ENCODE assay signal across 8 mouse cellular contexts in genomic region chr16:34413868-34414333, GRCm38 (mm10).
DNase-seq lines count a peak whose midpoint lies in the region; ATAC-seq lines count a peak whose summit lies in the region.

No protein-coding gene starts in this region.

- H3K27me3 ChIP-seq in forebrain, embryonic 10.5 days (ENCODE audit: poor library complexity, severe bottlenecking) = no peaks in the 10 kb centered on the region
- H3K27me3 ChIP-seq in heart, embryonic 15.5 days = no peaks in the 10 kb centered on the region
- H3K27me3 ChIP-seq in kidney, embryonic 15.5 days = no peaks in the 10 kb centered on the region

- ATAC-seq in heart, embryonic 15.5 days (replicated peaks; ENCODE audit: insufficient number of reproducible peaks, insufficient read depth, low FRiP score, low read depth) = peak; percentile 62
- ATAC-seq in kidney, embryonic 15.5 days (replicated peaks; ENCODE audit: low FRiP score) = peak; percentile 62; the same call in 1 of the 2 replicates
- ATAC-seq in monocyte, adult 5-6 weeks (replicated peaks; ENCODE audit: insufficient number of reproducible peaks, low FRiP score, low TSS enrichment, poor library complexity, severe bottlenecking) = no peak

- WGBS in forebrain, embryonic 10.5 days = 49% methylated on average over 10 of the region's 10 CpGs
- WGBS in heart, embryonic 15.5 days = 19% methylated on average over 10 of the region's 10 CpGs
- 9% methylated on average over 10 of the region's 10 CpGs for WGBS in kidney, embryonic 15.5 days

- no peak overlapping the region for H3K9ac ChIP-seq in heart, embryonic 15.5 days
- no peak overlapping the region for H3K9ac ChIP-seq in kidney, embryonic 15.5 days

- peak; percentile 9 for DNase-seq in urinary bladder, postnatal 25 days (ENCODE audit: low spot score)
- no peak for DNase-seq in urinary bladder, postnatal 4 days (ENCODE audit: low spot score in 2 of 2)
- no peak for DNase-seq in forebrain, embryonic 10.5 days (ENCODE audit: extremely low spot score, low spot score)
- peak; percentile 77 for DNase-seq in lung, postnatal 10 days
- DNase-seq in testis, postnatal 10 days (ENCODE audit: low spot score) = no peak

- peaks cover 50% of the 10 kb centered on the region for H3K4me1 ChIP-seq in forebrain, embryonic 10.5 days
- peaks cover 16% of the 10 kb centered on the region for H3K4me1 ChIP-seq in heart, embryonic 15.5 days (replicated peaks)
- H3K4me1 ChIP-seq in kidney, embryonic 15.5 days = peaks cover 32% of the 10 kb centered on the region

- H3K9me3 ChIP-seq in forebrain, embryonic 10.5 days = no peaks in the 10 kb centered on the region
- no peaks in the 10 kb centered on the region for H3K9me3 ChIP-seq in heart, embryonic 15.5 days (replicated peaks)
- H3K9me3 ChIP-seq in kidney, embryonic 15.5 days (replicated peaks) = no peaks in the 10 kb centered on the region

- no peak overlapping the region for H3K4me3 ChIP-seq in forebrain, embryonic 10.5 days
- no peak overlapping the region for H3K4me3 ChIP-seq in heart, embryonic 15.5 days
- no peak overlapping the region for H3K4me3 ChIP-seq in kidney, embryonic 15.5 days (replicated peaks)

- peak overlapping the region; percentile 44 for H3K4me2 ChIP-seq in heart, embryonic 15.5 days
- peak overlapping the region; percentile 35 for H3K4me2 ChIP-seq in kidney, embryonic 15.5 days

- H3K36me3 ChIP-seq in forebrain, embryonic 10.5 days (replicated peaks) = no peaks in the 10 kb centered on the region
- H3K36me3 ChIP-seq in heart, embryonic 15.5 days = no peaks in the 10 kb centered on the region
- H3K36me3 ChIP-seq in kidney, embryonic 15.5 days = no peaks in the 10 kb centered on the region

- H3K27ac ChIP-seq in forebrain, embryonic 10.5 days = peak overlapping the region; percentile 1
- peak overlapping the region; percentile 58 for H3K27ac ChIP-seq in heart, embryonic 15.5 days
- H3K27ac ChIP-seq in kidney, embryonic 15.5 days = peak overlapping the region; percentile 78

Comparison
In these comparisons a context has a peak if more than half of its experiments do, and no peak if none do; other contexts are left out.
1. DNase-seq: peak in urinary bladder, postnatal 25 days (single experiment) and lung, postnatal 10 days (single experiment); none in urinary bladder, postnatal 4 days (0 of 2), forebrain, embryonic 10.5 days (single experiment) and testis, postnatal 10 days (single experiment).
2. H3K27ac ChIP-seq: peak in every context shown above with its lines; median percentile 78 in kidney, embryonic 15.5 days; 58 in heart, embryonic 15.5 days; 1 in forebrain, embryonic 10.5 days.